Mouse (Mus musculus) neural tube, embryonic 13.5 days (tissue): ENCODE measurements around the gene Xylt1. TPM values are rescaled to one million over a fixed set of nuclear protein-coding genes. Genes with fewer than 3 reads are reported as not detected.

Experiments used
- ATAC-seq: fragments of 200-750 bp; cut with Nextera tagmentation; 2 replicates; pipeline ENCODE4 v1.8.0; 2017; ENCODE audit warnings: low read depth, mild to moderate bottlenecking, moderate TSS enrichment, moderate library complexity
- H3K27ac ChIP-seq: fragments of 300-500 bp; sonication (generic); replicated peaks from 2 replicates; pipeline ENCODE4 v1.5.1; 2015; ENCODE audit warnings: moderate library complexity, mild to moderate bottlenecking, inconsistent platforms
- H3K27me3 ChIP-seq: fragments of 300-500 bp; sonication (generic); 2 replicates; pipeline ENCODE4 v1.6.1; 2015; ENCODE audit warnings: mild to moderate bottlenecking, inconsistent platforms
- H3K36me3 ChIP-seq: fragments of 300-500 bp; sonication (generic); 2 replicates; pipeline ENCODE4 v1.6.1; 2015; ENCODE audit warnings: mild to moderate bottlenecking, inconsistent platforms
- H3K4me1 ChIP-seq: fragments of 300-500 bp; sonication (generic); replicated peaks from 2 replicates; pipeline ENCODE4 v1.6.1; 2015; ENCODE audit warnings: inconsistent platforms
- H3K4me2 ChIP-seq: fragments of 300-500 bp; sonication (generic); 2 replicates; pipeline ENCODE4 v1.6.1; 2015; ENCODE audit warnings: inconsistent platforms, mild to moderate bottlenecking, moderate library complexity
- H3K4me3 ChIP-seq: fragments of 300-500 bp; sonication (generic); 2 replicates; pipeline ENCODE4 v1.5.1; 2015; ENCODE audit warnings: mild to moderate bottlenecking, inconsistent platforms
- H3K9ac ChIP-seq: fragments of 300-500 bp; sonication (generic); 2 replicates; pipeline ENCODE4 v1.6.1; 2015; ENCODE audit warnings: moderate library complexity, mild to moderate bottlenecking, inconsistent platforms
- H3K9me3 ChIP-seq: fragments of 300-500 bp; sonication (generic); 2 replicates; pipeline ENCODE4 v1.6.1; 2016; ENCODE audit warnings: inconsistent platforms
- WGBS: fragments of 180-500 bp; shearing (Covaris S2); methylation state at CpG from one replicate; pipeline ENCODE4 v1.1.7; 2015; 5-methylcytosine and 5-hydroxymethylcytosine counted together
- polyA plus RNA-seq: library from polyadenylated mRNA; unstranded; fragments of >200 nt; fragmentation: Nextera tagmentation; extraction: Ambion mirVana; gene quantifications from 2 replicates; pipeline ENCODE4 v1.2.1, GENCODE M21; 2015

Xylt1 gene
- polyA plus RNA-seq, 1 experiment from 2014 or later = 1.9 TPM

- WGBS = 95% methylated on average over 10 of the region's 10 CpGs
- Histone ChIP-seq H3K36me3 (no peaks in the 10 kb centered on the region), H3K9me3 (no peaks in the 10 kb centered on the region), H3K4me1 (no peaks in the 10 kb centered on the region), H3K4me2 (no peak overlapping the region), H3K4me3 (no peak overlapping the region), H3K9ac (no peak overlapping the region), H3K27me3 (no peaks in the 10 kb centered on the region), H3K27ac (no peak overlapping the region)
- ATAC-seq = no peak
Observed at GRCm38 (mm10) chr7:117667286-117667685, 286.5 kb downstream of the Xylt1 start.

- Histone ChIP-seq H3K9ac (no peak overlapping the region), H3K4me2 (no peak overlapping the region), H3K9me3 (no peaks in the 10 kb centered on the region), H3K27me3 (no peaks in the 10 kb centered on the region), H3K4me3 (no peak overlapping the region), H3K4me1 (no peaks in the 10 kb centered on the region), H3K36me3 (no peaks in the 10 kb centered on the region), H3K27ac (no peak overlapping the region)
- 88% methylated on average over 9 of the region's 9 CpGs for WGBS
- ATAC-seq = no peak
Observed at GRCm38 (mm10) chr7:117668226-117668625, 287.4 kb downstream of the Xylt1 start.

- Histone ChIP-seq H3K4me2 (no peak overlapping the region), H3K9me3 (no peaks in the 10 kb centered on the region), H3K27me3 (no peaks in the 10 kb centered on the region), H3K4me3 (no peak overlapping the region), H3K36me3 (no peaks in the 10 kb centered on the region), H3K4me1 (no peaks in the 10 kb centered on the region), H3K9ac (no peak overlapping the region), H3K27ac (no peak overlapping the region)
- ATAC-seq = no peak
- 88% methylated on average over 7 of the region's 7 CpGs for WGBS
Observed at GRCm38 (mm10) chr7:117672121-117672591, 291.4 kb downstream of the Xylt1 start.

- 7% methylated on average over 5 of the region's 5 CpGs for WGBS
- no peaks in the 10 kb centered on the region for H3K9me3 ChIP-seq
- H3K4me2 ChIP-seq = no peak overlapping the region
- ATAC-seq = peak; percentile 91
- peaks cover 16% of the 10 kb centered on the region for H3K4me1 ChIP-seq
- H3K36me3 ChIP-seq = no peaks in the 10 kb centered on the region
- H3K9ac ChIP-seq = no peak overlapping the region
- H3K4me3 ChIP-seq = no peak overlapping the region
- H3K27ac ChIP-seq = no peak overlapping the region
- no peaks in the 10 kb centered on the region; the same call in 1 of the 2 replicates for H3K27me3 ChIP-seq
Observed at GRCm38 (mm10) chr7:117686120-117686996, 305.6 kb downstream of the Xylt1 start.

- 31% methylated on average over 3 of the region's 3 CpGs for WGBS
- Histone ChIP-seq H3K4me2 (no peak overlapping the region), H3K27ac (no peak overlapping the region), H3K9me3 (no peaks in the 10 kb centered on the region), H3K36me3 (no peaks in the 10 kb centered on the region), H3K9ac (no peak overlapping the region), H3K4me3 (no peak overlapping the region), H3K4me1 (peaks cover 16% of the 10 kb centered on the region), H3K27me3 (no peaks in the 10 kb centered on the region; the same call in 1 of the 2 replicates)
- ATAC-seq = no peak
Observed at GRCm38 (mm10) chr7:117686997-117687302, 306.2 kb downstream of the Xylt1 start.

- no peaks in the 10 kb centered on the region for H3K36me3 ChIP-seq
- H3K9ac ChIP-seq = no peak overlapping the region
- no peaks in the 10 kb centered on the region for H3K27me3 ChIP-seq
- H3K9me3 ChIP-seq = no peaks in the 10 kb centered on the region
- H3K27ac ChIP-seq = no peak overlapping the region
- no peak overlapping the region for H3K4me3 ChIP-seq
- ATAC-seq = no peak
- H3K4me1 ChIP-seq = peaks cover 14% of the 10 kb centered on the region
- whole genome bisulfite sequencing = 86% methylated on average over 4 of the region's 4 CpGs
- H3K4me2 ChIP-seq = no peak overlapping the region
Observed at GRCm38 (mm10) chr7:117695612-117696011, 314.8 kb downstream of the Xylt1 start.

GRCm38 (mm10) chr7:117697681-117698080 is 316.9 kb downstream of the Xylt1 start:
- H3K4me1 ChIP-seq = peaks cover 13% of the 10 kb centered on the region
- H3K36me3 ChIP-seq = no peaks in the 10 kb centered on the region
- H3K4me3 ChIP-seq = no peak overlapping the region
- H3K9ac ChIP-seq = no peak overlapping the region
- H3K27ac ChIP-seq = no peak overlapping the region
- H3K4me2 ChIP-seq = no peak overlapping the region
- no peaks in the 10 kb centered on the region for H3K27me3 ChIP-seq
- 96% methylated on average over 4 of the region's 4 CpGs for WGBS
- ATAC-seq = no peak
- no peaks in the 10 kb centered on the region for H3K9me3 ChIP-seq

- no peak overlapping the region for H3K4me2 ChIP-seq
- H3K4me1 ChIP-seq = peaks cover 13% of the 10 kb centered on the region
- no peak overlapping the region for H3K27ac ChIP-seq
- no peak overlapping the region for H3K9ac ChIP-seq
- WGBS = 85% methylated on average over 1 of the region's 1 CpGs
- H3K9me3 ChIP-seq = no peaks in the 10 kb centered on the region
- H3K27me3 ChIP-seq = no peaks in the 10 kb centered on the region
- no peak for ATAC-seq
- no peaks in the 10 kb centered on the region for H3K36me3 ChIP-seq
- no peak overlapping the region for H3K4me3 ChIP-seq
Observed at GRCm38 (mm10) chr7:117698551-117699114, 317.9 kb downstream of the Xylt1 start.

- no peak overlapping the region for H3K9ac ChIP-seq
- H3K9me3 ChIP-seq = no peaks in the 10 kb centered on the region
- no peaks in the 10 kb centered on the region for H3K36me3 ChIP-seq
- no peaks in the 10 kb centered on the region for H3K27me3 ChIP-seq
- WGBS = 42% methylated on average over 4 of the region's 4 CpGs
- no peak overlapping the region for H3K4me3 ChIP-seq
- no peak overlapping the region for H3K4me2 ChIP-seq
- no peak overlapping the region for H3K27ac ChIP-seq
- ATAC-seq = peak; percentile 86
- peaks cover 13% of the 10 kb centered on the region for H3K4me1 ChIP-seq
Observed at GRCm38 (mm10) chr7:117699343-117699985, 318.7 kb downstream of the Xylt1 start.

GRCm38 (mm10) chr7:117700066-117700465 is 319.3 kb downstream of the Xylt1 start:
- H3K27ac ChIP-seq = no peak overlapping the region
- H3K4me3 ChIP-seq = no peak overlapping the region
- no peak overlapping the region for H3K4me2 ChIP-seq
- H3K9me3 ChIP-seq = no peaks in the 10 kb centered on the region
- H3K36me3 ChIP-seq = no peaks in the 10 kb centered on the region
- ATAC-seq = peak; percentile 73
- WGBS = 50% methylated on average over 6 of the region's 6 CpGs
- H3K27me3 ChIP-seq = no peaks in the 10 kb centered on the region
- no peak overlapping the region for H3K9ac ChIP-seq
- H3K4me1 ChIP-seq = peaks cover 13% of the 10 kb centered on the region

- no peaks in the 10 kb centered on the region for H3K27me3 ChIP-seq
- H3K4me1 ChIP-seq = no peaks in the 10 kb centered on the region
- H3K4me3 ChIP-seq = no peak overlapping the region
- no peaks in the 10 kb centered on the region for H3K36me3 ChIP-seq
- WGBS = 62% methylated on average over 10 of the region's 10 CpGs
- H3K9me3 ChIP-seq = no peaks in the 10 kb centered on the region
- H3K9ac ChIP-seq = no peak overlapping the region
- H3K4me2 ChIP-seq = no peak overlapping the region
- no peak overlapping the region for H3K27ac ChIP-seq
- no peak for ATAC-seq
Observed at GRCm38 (mm10) chr7:117709901-117710607, 329.3 kb downstream of the Xylt1 start.

GRCm38 (mm10) chr7:117716876-117717408 is 336.2 kb downstream of the Xylt1 start:
- Histone ChIP-seq H3K27me3 (no peaks in the 10 kb centered on the region), H3K9me3 (no peaks in the 10 kb centered on the region), H3K4me1 (no peaks in the 10 kb centered on the region), H3K4me3 (no peak overlapping the region), H3K27ac (no peak overlapping the region), H3K4me2 (no peak overlapping the region), H3K36me3 (no peaks in the 10 kb centered on the region), H3K9ac (no peak overlapping the region)
- 88% methylated on average over 5 of the region's 5 CpGs for WGBS
- no peak for ATAC-seq
